Mouse (Mus musculus) cerebellum, adult 18-20 months (tissue): ENCODE data around the gene Zhx3.

Experiments
- DNase-seq, 2 experiments: peaks; one replicate each; pipeline ENCODE4 v3.0.0; 2021

Gene Zhx3

GRCm38 (mm10) chr2:160725877-160726864, 146.6 kb downstream of the Zhx3 start:
- no peak for DNase-seq

GRCm38 (mm10) chr2:160724536-160724935, 148.3 kb downstream of the Zhx3 start:
- no peak for DNase-seq

- no peak for DNase-seq
These were observed 149.0 kb downstream of the Zhx3 start for GRCm38 (mm10) chr2:160723613-160724375.

- no peak for DNase-seq
These were observed 150.1 kb downstream of the Zhx3 start for GRCm38 (mm10) chr2:160722714-160723113.

GRCm38 (mm10) chr2:160718811-160719210, 154.0 kb downstream of the Zhx3 start:
- no peak for DNase-seq

- DNase-seq = peak; percentile 53 to 64
These were observed 155.5 kb downstream of the Zhx3 start for GRCm38 (mm10) chr2:160717269-160717668.

- DNase-seq = no peak
These were observed 157.3 kb downstream of the Zhx3 start for GRCm38 (mm10) chr2:160715463-160716030.

- DNase-seq = no peak
These were observed 165.1 kb downstream of the Zhx3 start for GRCm38 (mm10) chr2:160707673-160708072.

GRCm38 (mm10) chr2:160702824-160703223, 170.0 kb downstream of the Zhx3 start:
- DNase-seq = no peak

- no peak for DNase-seq
These were observed 171.2 kb downstream of the Zhx3 start for GRCm38 (mm10) chr2:160701603-160702002.

GRCm38 (mm10) chr2:160700271-160700670, 172.5 kb downstream of the Zhx3 start:
- no peak for DNase-seq
